Mouse (Mus musculus) kidney, adult 2 months (tissue): ENCODE data around the gene Gm17606.

Experiments used
- CTCF ChIP-seq: fragments of 200-500 bp; conservative IDR thresholded peaks from 2 replicates; pipeline ENCODE4 v1.5.1; 2011; ENCODE audit warnings: low read depth, mild to moderate bottlenecking, control low read depth, low read length, moderate library complexity, mixed read lengths; ENCODE audit not compliant: insufficient read depth, insufficient read length
- POLR2A ChIP-seq: fragments of 200-500 bp; IDR thresholded peaks from one replicate; pipeline ENCODE4 v1.6.1; 2011; ENCODE audit warnings: low read depth, low read length, control low read depth

DNA sequence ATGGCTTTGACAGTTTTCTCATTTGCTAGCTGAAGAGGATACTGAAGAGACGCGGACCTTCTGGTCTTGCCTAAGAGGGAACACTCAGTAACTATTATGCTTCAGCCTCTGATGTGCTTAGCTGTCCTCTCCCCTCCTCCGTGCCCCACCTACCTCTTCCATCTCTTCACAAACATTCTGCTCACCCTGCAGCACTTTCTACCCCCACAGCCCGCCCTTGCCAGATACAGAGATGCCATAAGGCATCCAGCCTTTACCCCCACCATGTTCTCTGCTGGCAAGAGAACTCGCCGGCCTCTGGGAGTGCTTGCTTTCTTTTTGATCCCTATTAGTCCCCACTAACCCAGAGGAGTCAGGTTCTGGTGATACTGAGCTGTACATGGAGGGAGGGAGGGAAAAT, 30.1 kb upstream of the Gm17606 start:
- TF ChIP-seq CTCF (no peak), POLR2A (no peak)
